Mouse (Mus musculus) frontal cortex, postnatal 10 days (tissue): ENCODE data around the gene Mef2c.

Experiments
- DNase-seq, 2 experiments: peaks; one replicate each; pipeline ENCODE4 v3.0.0; 2022; ENCODE audit warnings: low spot score in 2 of 2, mixed read lengths in 1 of 2

Gene Mef2c

DNA sequence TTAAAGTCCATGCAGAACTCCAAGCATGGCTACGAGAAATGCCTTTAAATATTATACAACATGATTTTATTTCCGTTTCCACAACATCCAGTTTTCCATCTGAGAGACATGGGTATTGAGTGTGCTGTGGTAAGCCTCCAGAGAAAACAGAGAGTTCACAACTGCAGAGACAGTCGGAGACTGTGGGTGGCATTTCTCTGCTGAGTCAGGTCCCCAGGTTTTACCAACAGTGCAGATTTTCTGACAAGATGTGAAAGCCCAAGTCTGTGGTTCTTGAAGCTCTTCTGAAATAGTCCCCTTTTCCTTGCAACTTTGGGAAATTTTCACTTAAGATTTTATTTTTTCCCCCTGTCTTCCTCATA, 105.7 kb downstream of the Mef2c start:
- DNase-seq, result no peak

DNA sequence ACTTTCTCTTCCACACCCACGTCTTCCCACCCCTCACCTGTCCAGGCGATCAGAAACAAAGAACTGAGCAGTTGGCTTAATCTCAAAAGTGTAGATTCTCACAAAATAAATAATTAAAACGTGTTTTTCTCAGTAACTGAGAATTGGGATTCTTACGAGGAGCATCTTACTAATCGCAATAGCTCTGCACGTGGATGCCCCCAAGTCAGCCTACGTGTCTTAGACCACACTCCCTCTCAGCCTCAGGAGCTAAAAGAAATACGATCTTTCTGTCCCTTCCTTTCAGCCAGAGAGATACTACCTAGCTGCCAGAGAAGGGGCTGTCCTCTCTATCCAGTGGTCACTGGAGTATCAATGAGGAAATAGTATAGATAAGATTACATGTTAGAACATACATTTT, 106.3 kb downstream of the Mef2c start:
- no peak for DNase-seq

DNA sequence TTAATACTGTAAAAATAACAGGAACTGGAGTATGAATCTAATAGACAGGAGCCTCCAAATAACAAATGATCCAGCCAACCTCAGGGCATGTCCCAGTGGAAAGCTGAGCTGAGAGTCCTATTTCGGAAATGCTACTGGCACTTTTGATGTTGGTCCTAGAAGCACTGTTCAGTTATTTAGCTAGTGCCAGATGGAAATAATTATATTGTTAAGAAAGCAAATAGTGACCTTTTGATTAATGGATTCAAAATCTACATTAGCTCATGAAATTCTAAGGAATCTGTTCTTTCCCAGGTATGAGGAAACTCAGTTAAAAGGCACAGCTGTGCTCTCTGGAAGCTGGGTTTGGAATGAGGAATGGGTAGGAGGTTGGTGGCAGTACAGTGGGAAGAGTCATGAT, 108.4 kb downstream of the Mef2c start:
- no peak for DNase-seq

DNA sequence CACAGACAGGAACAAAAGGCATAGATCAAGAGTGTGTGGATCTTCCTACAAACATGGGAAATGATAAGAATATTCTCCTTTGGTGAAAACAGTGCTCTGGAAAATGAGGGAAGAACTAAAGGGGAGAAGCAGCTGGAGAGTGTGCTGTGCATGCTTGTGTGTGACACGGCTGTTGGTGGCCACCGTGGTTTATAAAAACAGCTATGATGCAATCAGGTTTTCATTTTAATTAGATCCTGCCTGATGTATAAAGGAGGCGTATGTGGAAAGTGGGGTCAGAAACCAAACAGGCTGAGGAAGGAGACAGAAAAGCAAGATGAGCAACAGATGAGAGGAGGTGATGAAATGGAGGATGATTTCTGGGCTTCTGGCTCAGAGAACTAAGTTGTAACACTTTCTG, 112.0 kb downstream of the Mef2c start:
- DNase-seq, result no peak

DNA sequence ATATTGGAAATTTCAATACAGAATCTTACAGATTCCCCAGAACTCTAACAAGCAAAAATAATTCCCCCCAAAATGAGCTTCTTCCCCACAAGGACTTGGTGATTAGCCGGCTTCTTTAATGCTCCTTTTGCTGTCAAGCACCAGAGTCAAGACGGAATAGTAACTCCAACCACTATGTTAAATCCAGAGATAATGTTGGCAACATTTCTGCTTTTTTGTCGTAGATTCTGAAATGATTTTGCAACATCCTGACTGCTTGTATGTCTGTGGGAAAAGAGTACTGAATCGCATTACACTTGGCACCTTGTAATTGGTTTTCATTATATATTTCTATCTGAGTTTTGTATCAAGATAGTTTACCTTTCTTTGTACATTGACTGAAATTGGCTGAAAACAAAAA, 120.8 kb downstream of the Mef2c start:
- no peak for DNase-seq

DNA sequence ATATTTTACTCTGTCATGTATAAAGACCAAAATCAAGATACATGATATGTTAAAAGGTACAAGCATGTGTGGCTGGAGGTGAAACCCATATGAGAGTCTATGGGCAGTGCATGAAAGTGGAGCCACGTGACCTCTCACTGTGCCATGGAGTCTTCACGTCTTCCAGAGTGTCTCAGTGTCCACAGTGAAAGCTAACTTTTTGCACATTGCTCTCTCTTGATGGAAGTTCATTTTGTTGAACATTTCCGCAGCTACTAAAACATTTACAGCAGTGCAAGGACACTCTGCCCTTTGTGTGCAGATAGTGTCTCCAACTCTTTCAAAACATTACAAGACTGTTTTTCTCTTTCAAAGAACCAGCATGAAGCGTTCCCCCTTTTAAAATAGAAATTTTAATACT, 123.6 kb downstream of the Mef2c start:
- no peak for DNase-seq

DNA sequence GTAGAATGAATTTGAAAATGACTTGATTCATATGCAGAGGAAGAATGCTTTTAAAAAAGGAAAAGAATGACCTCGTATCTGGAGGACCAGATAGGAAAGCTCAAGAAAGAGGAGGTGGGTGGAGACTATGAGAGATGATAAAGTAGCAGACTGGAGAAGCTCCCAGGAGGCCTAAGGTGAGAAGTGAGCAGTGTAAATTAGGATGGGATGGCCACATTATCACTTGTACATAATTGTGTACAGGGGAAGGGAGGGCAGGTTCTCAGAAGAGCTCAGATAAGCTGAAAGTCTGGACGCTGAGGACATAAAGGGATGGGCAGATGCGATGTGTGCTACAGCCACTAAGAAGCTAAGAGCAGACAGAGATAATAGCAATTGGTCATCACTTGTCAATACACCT, 124.3 kb downstream of the Mef2c start:
- no peak for DNase-seq

DNA sequence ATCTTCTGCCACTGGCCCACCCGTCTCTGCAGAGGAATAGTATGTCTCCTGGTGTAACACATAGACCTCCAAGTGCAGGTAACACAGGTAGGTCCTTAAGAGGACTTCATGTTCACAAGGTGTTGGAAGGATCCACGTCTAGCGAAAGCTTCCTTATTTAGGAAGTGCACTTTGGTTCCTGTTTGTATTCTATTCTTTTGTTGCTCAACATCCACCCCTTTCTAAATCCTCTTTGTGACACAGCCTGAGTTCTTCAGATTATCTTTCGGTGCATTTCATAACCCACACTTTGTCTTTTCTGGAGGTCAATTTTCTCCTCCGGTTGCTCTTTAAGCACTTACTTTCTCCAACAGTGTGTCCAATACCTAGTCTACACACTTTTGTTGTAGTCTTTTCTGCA, 129.3 kb downstream of the Mef2c start:
- DNase-seq, result no peak

DNA sequence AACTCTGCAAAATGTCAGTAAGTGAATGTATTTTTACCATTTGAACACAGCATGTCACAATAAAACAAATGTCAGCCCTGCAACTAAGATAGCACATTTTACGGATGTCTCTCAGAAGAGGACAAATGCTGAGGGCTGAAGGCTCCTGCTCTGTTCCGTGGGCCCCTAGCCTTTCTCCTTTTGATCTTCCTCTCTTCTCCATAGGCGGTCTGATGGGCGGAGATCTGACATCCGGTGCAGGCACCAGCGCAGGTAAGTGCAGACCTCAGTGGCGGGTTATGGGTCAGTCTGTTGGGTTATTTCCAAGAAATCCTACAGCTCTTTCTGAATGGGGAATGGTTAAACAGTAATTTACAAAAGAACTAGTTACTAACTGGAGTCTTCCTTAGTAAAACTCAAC, 131.4 kb downstream of the Mef2c start:
- DNase-seq, result no peak

DNA sequence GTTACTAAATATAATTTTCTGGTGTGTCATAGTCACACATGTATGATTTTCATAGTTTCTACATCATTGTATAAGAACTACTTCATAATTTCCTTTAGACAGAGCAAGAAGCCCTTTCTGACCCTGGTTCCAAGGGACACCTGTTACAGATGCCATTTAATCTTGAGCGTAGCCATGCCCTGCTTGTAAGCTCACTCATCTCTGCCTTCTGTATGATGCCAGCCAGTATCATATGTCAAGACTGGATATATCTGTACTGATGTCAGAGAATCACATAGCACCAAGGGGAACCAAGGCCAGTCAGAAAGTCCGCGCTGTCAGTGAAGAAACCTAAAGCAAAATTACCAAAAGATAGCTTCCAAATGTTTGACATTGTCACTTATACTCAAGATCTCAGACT, 133.8 kb downstream of the Mef2c start:
- no peak for DNase-seq

DNA sequence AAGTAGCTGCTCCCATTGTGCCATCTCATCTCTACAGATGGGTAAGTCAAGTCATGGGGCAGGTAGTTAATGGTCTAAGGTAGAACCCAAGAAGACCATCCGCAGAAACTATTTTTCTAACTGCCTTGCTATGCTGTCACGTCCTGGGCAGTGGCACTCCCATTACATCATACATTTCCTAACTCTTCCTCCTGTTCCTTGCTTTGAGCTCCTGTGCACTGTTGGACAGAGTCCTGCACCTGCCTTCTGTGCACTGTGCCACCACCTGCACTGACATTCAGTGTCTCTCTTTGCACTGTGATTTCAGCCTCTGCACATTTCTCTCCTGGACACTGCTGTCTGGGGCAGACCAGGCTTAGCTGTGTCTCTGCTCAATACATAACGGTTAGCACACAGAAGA, 134.9 kb downstream of the Mef2c start:
- DNase-seq, result no peak

DNA sequence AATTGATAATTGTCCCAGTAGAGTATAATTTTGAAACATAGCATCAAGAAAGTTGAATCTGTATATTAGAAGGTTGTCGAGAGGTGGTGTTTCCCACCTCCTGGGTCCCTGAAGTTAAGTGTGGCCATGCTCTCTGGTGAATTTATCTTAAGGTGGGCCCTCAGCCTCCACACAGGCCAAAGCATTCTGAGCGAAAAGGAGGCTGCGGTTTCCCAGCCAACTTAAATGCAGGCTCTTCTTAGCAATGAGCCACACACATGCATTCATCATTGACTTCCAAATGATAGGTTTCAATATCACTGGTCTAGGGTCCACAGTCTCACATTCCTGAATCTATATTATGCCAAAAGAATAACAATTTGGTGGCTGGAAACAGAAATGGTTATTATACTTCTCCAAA, 145.2 kb downstream of the Mef2c start:
- no peak for DNase-seq

DNA sequence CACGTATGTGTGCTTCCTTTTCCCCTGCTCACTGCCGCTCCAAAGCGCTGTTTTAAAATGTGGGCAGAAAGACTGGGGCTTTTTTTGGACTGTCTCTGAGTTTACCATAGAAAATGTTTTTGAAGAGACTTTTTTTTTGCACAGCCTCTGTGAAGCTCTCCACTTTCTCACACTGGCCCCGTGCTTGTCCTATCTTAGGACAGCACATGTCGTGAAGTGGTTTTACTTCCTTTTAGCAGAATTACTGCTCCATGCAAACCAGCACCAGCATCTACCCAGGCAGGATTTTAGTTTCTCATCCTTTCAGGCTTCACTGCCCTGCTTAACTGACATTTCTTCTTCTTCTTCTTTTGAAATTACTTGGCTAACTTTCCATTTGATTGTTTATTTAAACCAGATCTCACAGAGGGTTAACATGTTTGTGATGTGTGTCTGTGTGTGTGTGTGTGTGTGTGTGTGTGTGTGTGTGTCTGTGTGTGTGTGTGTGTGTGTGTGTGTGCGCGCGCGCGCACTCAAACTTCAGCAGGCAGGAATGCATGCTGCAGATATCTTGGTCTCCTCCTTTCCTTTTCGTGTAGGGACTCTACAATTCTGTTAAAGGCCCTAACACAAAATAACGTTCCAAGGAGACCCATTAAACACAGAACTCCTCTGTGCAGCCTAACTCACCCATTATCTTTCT, 146.1 kb downstream of the Mef2c start:
- no peak for DNase-seq

DNA sequence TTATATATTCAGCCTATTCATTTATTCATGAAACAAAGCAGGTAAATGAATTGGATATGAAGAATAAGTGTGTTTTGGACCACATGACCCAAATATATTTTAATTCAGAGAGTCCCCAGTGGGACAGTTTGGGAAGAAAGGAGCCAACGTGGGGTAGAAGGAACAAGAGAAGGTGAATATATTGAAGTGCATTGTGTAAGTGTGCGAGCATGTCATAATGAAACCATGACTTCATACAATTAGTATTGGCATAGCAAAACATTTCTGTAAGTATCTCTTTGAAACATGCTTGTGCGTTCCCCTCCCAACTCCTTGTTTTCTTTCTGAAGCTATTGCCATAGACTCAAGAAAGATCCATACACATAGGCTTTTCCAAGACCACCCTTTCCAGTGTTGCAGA, 147.0 kb downstream of the Mef2c start:
- DNase-seq, result no peak

DNA sequence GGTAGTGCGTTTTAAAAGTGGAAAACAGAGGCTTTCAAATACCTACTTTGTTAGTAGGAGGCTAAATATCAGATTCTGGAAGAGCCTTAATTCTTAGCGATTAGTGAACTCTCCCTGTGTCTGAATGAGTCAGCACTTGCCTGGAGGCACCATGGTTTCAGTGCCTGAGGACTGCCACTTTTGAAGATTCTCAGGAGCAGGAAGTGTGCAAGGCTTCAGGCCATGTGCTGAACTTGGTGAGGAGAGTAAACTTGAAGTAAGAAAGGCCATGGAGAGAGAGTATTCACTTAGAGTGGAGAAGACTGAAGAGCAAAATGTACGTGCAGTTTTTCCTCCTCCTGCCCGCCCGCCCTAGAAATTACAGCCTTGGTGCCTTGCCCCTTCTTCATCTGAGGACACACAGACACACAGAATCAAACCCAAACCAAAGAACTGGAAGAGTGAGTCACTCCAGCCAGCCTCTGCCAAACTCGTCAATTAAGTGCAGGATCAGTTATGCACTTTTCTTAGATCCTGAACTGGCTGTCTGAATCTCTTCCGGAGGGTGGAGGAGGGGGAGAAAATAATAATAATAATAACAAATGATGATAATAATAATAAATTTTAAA, 148.2 kb downstream of the Mef2c start:
- no peak for DNase-seq

DNA sequence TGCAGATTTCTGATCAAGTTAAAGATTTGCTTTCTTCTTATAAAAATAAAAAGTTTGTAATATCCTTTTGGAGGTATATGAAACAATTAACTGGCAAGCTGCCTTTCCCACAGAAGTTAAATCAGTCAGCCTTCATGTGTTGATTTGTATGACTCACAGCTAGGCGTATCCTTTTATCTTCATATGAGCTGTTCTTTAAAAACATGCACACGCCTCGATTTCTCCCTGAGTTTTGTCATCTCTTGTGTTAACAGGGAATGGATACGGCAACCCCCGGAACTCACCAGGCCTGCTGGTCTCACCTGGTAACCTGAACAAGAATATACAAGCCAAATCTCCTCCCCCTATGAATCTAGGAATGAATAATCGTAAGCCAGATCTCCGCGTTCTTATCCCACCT, 148.7 kb downstream of the Mef2c start:
- no peak for DNase-seq

DNA sequence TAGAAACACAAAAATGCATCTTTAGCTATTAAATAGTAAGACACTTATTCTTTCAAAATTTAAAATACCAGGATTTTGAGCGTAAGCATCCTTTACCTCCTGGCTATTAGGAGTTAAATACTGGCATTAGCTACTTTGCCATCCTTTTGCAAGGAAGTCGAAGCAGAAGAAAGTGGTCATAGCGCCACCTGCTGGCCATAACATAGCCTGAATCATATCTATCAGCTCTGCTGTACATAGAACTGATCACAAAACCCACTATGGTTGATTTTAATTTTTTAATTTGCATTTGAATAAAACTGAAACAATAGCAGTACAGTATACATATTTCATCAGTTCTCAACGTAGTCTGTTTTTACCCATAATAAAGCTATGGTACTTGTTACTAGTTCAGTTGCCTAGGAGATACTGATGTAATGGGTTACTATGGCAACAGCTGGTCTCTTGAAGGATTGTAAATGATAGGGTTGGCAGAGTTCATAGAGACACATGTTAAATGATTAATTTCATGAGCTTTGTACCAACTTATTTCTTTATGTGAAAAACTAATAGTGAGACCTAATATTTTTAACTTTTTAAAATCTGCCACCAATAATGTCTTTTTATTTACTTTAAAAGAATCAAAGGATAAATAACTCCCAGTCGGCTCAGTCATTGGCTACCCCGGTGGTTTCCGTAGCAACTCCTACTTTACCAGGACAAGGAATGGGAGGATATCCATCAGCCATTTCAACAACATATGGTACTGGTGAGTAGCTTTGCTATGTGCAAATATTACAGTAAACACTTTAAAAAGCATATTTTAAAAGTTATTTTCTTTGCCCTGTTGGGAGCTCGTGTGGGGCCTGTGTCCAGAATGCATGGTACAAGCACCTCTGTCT, 151.3 kb downstream of the Mef2c start:
- peak; percentile 68 to 84 for DNase-seq

DNA sequence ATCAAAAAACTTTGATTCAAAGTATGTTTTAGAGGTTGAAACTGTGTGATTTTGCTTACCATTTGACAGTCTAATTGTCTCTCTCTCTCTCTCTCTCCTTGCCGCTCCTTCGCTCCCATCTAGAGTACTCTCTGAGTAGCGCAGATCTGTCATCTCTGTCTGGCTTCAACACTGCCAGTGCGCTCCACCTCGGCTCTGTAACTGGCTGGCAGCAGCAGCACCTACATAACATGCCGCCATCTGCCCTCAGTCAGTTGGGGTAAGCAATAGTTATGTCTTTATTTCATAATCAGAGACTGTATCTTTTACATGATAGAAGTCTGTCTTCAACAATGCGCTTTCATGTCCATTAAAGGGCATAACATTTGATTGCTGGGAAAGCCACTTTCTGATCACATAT, 152.3 kb downstream of the Mef2c start:
- DNase-seq, result no peak

DNA sequence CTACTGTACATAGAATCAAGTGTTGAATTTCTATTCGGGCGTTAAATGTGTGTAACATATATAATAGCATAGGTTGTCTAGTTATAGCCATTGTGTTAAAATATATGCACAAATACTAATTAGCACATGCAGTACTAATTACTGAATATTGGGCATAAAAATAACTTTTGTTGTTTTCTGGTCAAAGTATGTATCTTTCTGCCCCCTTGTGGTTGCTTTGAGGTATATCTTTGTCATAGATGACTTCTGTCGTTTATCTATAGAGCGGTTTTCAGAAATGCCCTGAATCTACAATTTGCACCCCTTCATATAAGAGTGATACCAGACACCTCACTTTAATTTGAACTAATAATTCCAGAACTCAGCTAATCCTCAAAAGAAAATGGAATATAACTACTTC, 152.9 kb downstream of the Mef2c start:
- DNase-seq, result no peak

DNA sequence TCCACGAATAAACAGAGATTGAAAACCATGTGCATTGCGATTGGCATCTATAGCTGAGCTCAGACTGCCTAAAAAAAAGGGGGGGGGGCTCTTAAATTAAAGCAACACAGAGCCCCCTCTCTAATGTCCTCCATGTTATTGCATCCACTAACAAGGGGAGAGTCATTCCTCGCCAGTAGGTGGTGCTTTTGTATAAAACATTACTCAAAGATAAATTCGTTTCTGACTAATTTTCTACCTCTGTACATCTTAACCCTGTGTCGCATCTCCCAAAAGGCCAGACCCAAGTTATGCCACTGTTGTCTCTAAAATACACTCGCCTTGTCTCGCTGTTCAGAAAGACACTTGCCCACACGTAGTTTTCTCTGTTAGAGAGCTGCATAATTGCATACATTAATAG, 156.9 kb downstream of the Mef2c start:
- no peak for DNase-seq

DNA sequence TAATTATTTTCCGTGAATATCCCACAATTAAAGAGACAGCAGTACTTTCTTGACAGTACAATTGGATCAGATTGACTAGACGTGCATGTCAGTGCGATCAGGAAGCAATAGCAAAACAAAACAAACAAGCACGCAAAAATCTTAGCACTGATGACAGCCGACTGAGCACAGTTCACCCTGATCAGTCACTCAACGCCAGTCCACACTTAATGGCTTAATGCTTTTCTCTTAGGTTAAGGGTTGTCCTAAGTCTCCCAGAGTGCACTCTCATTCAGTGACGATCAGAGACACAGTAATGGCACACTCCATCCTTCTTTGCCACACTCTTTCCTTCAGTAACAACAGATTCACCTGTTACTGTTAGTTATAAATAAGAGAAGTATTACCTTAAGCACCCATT, 157.3 kb downstream of the Mef2c start:
- no peak for DNase-seq

DNA sequence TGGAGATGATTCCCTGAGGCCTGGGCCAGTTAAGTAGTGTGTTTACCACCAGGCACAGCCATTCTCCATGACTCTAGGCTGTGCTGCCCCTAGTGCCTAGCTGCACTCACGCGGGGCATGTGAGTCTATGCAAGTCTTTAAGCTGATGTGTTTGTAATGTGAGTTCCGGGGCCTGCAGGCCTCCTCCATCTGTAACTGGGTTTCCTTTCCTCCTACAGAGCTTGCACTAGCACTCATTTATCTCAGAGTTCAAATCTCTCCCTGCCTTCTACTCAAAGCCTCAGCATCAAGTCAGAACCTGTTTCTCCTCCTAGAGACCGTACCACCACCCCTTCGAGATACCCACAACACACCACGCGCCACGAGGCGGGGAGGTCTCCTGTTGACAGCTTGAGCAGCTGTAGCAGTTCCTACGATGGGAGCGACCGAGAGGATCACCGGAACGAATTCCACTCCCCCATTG, 158.3 kb downstream of the Mef2c start:
- peak in 1 of 2 experiments; percentile 46 for DNase-seq

DNA sequence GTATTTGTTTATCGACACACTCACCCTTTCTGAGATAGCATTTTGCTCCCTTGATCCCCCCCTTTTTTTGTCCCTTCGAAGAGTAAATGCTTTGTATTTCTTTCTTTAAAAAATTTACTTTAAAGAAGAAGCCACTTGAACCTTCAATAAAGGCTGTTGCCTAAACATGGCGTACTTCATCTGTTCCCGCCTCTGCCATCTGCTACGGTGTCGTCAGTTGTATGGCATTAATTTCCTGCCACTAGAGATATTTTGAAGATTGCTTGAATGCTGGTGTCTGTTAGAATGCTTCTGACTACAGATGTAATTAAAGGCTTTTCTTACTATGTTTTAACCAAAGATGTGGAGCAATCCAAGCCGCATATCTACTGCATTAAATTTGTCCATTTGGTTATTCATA, 162.3 kb downstream of the Mef2c start:
- no peak for DNase-seq
